Mouse (Mus musculus) liver, embryonic 14.5 days (tissue): ENCODE measurements around the gene Fam118b.

Source experiments
- CTCF ChIP-seq: IDR thresholded peaks from 2 replicates; pipeline ENCODE4 v1.5.1; 2016; ENCODE audit warnings: antibody characterized with exemption, low read depth, control low read depth
- EP300 ChIP-seq: IDR thresholded peaks from 2 replicates; pipeline ENCODE4 v1.6.1; 2016; ENCODE audit warnings: antibody characterized with exemption, low read depth

- no peak for TF ChIP-seq CTCF
- TF ChIP-seq EP300: no peak
These were observed 46.6 kb upstream of the Fam118b start for GRCm38 (mm10) chr9:35314254-35314653.
